Mouse (Mus musculus): ENCODE data around the gene Spc24. TPM values are rescaled to one million over a fixed set of nuclear protein-coding genes. Genes with fewer than 3 reads are reported as not detected.

Spc24 gene
- polyA plus RNA-seq, 1 experiment from 2014 or later: 173 TPM

- Histone ChIP-seq H3K4me3 (ENCODE audit: low read depth, low read length) (no peak overlapping the region), H3K9ac (no peak overlapping the region), H3K27me3 (ENCODE audit: insufficient read depth, low read length) (no peaks in the 10 kb centered on the region), H3K27ac (ENCODE audit: low read depth) (no peak overlapping the region), H3K4me1 (ENCODE audit: insufficient read depth) (no peaks in the 10 kb centered on the region), H3K36me3 (ENCODE audit: insufficient read depth) (no peaks in the 10 kb centered on the region), H3K9me3 (ENCODE audit: low read depth, low read length) (no peaks in the 10 kb centered on the region), H3K4me2 (no peak overlapping the region)
- no peak for TF ChIP-seq CTCF (IDR thresholded peaks at IDR 0.05; ENCODE audit: low read depth)
- ATAC-seq (ENCODE audit: insufficient read depth): peak; percentile 72
- DNase-seq: no peak
- WGBS: 59% methylated on average over 4 of the region's 4 CpGs
Measured at GRCm38 (mm10) chr9:21715298-21715697, 44.8 kb downstream of the Spc24 start.

- H3K4me3 ChIP-seq (ENCODE audit: low read depth, low read length): no peak overlapping the region
- 90% methylated on average over 3 of the region's 3 CpGs for WGBS
- H3K27me3 ChIP-seq (ENCODE audit: insufficient read depth, low read length): no peaks in the 10 kb centered on the region
- H3K27ac ChIP-seq (ENCODE audit: low read depth): no peak overlapping the region
- no peak overlapping the region for H3K9ac ChIP-seq
- TF ChIP-seq CTCF (IDR thresholded peaks at IDR 0.05; ENCODE audit: low read depth): no peak
- H3K4me1 ChIP-seq (ENCODE audit: insufficient read depth): no peaks in the 10 kb centered on the region
- no peak overlapping the region for H3K4me2 ChIP-seq
- DNase-seq: no peak
- peaks cover 36% of the 10 kb centered on the region for H3K36me3 ChIP-seq (ENCODE audit: insufficient read depth)
- no peaks in the 10 kb centered on the region for H3K9me3 ChIP-seq (ENCODE audit: low read depth, low read length)
- ATAC-seq (ENCODE audit: insufficient read depth): no peak
Measured at GRCm38 (mm10) chr9:21709340-21709739, 50.8 kb downstream of the Spc24 start.

GRCm38 (mm10) chr9:21706586-21707265 is 53.4 kb downstream of the Spc24 start:
- Histone ChIP-seq H3K27ac (ENCODE audit: low read depth) (no peak overlapping the region), H3K4me3 (ENCODE audit: low read depth, low read length) (no peak overlapping the region), H3K27me3 (ENCODE audit: insufficient read depth, low read length) (no peaks in the 10 kb centered on the region), H3K9me3 (ENCODE audit: low read depth, low read length) (no peaks in the 10 kb centered on the region), H3K36me3 (ENCODE audit: insufficient read depth) (peaks cover 62% of the 10 kb centered on the region), H3K9ac (no peak overlapping the region), H3K4me1 (ENCODE audit: insufficient read depth) (no peaks in the 10 kb centered on the region), H3K4me2 (no peak overlapping the region)
- DNase-seq: no peak
- 88% methylated on average over 8 of the region's 8 CpGs for WGBS
- TF ChIP-seq CTCF (IDR thresholded peaks at IDR 0.05; ENCODE audit: low read depth): no peak
- no peak for ATAC-seq (ENCODE audit: insufficient read depth)

- DNase-seq (no peak), ATAC-seq (ENCODE audit: insufficient read depth) (no peak)
- Histone ChIP-seq H3K4me3 (ENCODE audit: low read depth, low read length) (no peak overlapping the region), H3K4me1 (ENCODE audit: insufficient read depth) (no peaks in the 10 kb centered on the region), H3K9me3 (ENCODE audit: low read depth, low read length) (no peaks in the 10 kb centered on the region), H3K27ac (ENCODE audit: low read depth) (no peak overlapping the region), H3K27me3 (ENCODE audit: insufficient read depth, low read length) (no peaks in the 10 kb centered on the region), H3K4me2 (no peak overlapping the region), H3K9ac (no peak overlapping the region), H3K36me3 (ENCODE audit: insufficient read depth) (peaks cover 68% of the 10 kb centered on the region)
- no peak for TF ChIP-seq CTCF (IDR thresholded peaks at IDR 0.05; ENCODE audit: low read depth)
- 73% methylated on average over 4 of the region's 4 CpGs for WGBS
Measured at GRCm38 (mm10) chr9:21706085-21706484, 54.0 kb downstream of the Spc24 start.

Small RNAs within 50 kb of the gene (microRNA-seq; reads per million reads assigned to microRNA genes)
- gene Mir7083 (ENCODE audit: borderline number of aligned reads): 9.3 reads per million, percentile 24 among the genes with 10 or more reads in this experiment

Other genes starting within 250 kb of the Spc24 start
- 3.0 and 3.8 TPM in 2 replicates for gene AB124611, start 234.1 kb downstream of the Spc24 start, polyA plus RNA-seq (2014; fragmentation: Nextera tagmentation; extraction: Ambion mirVana)
- gene Carm1, start 213.4 kb downstream of the Spc24 start, polyA plus RNA-seq (2014; fragmentation: Nextera tagmentation; extraction: Ambion mirVana): 69.4 and 76.5 TPM in 2 replicates
- gene Timm29, start 167.6 kb downstream of the Spc24 start, polyA plus RNA-seq (2014; fragmentation: Nextera tagmentation; extraction: Ambion mirVana): 35.6 and 36.3 TPM in 2 replicates
- gene Yipf2, start 167.5 kb downstream of the Spc24 start, polyA plus RNA-seq (2014; fragmentation: Nextera tagmentation; extraction: Ambion mirVana): 17.0 and 17.9 TPM in 2 replicates
- 106 and 114 TPM in 2 replicates for gene Smarca4, start 144.1 kb downstream of the Spc24 start, polyA plus RNA-seq (2014; fragmentation: Nextera tagmentation; extraction: Ambion mirVana)
- 24.2 and 24.4 TPM in 2 replicates for gene Ldlr, start 36.8 kb downstream of the Spc24 start, polyA plus RNA-seq (2014; fragmentation: Nextera tagmentation; extraction: Ambion mirVana)
- gene Kank2, start 38.4 kb upstream of the Spc24 start, polyA plus RNA-seq (2014; fragmentation: Nextera tagmentation; extraction: Ambion mirVana): 16.4 TPM in 2 replicates
- 1.3 and 1.9 TPM in 2 replicates for gene Angptl8, start 75.2 kb upstream of the Spc24 start, polyA plus RNA-seq (2014; fragmentation: Nextera tagmentation; extraction: Ambion mirVana)
- 52.3 and 60.9 TPM in 2 replicates for gene Dock6, start 92.3 kb upstream of the Spc24 start, polyA plus RNA-seq (2014; fragmentation: Nextera tagmentation; extraction: Ambion mirVana)
- 8.6 and 8.8 TPM in 2 replicates for gene Rab3d, start 157.9 kb upstream of the Spc24 start, polyA plus RNA-seq (2014; fragmentation: Nextera tagmentation; extraction: Ambion mirVana)
- 2.8 and 4.9 TPM in 2 replicates for gene Ccdc159, start 167.2 kb upstream of the Spc24 start, polyA plus RNA-seq (2014; fragmentation: Nextera tagmentation; extraction: Ambion mirVana)
- gene Tmem205, start 167.3 kb upstream of the Spc24 start, polyA plus RNA-seq (2014; fragmentation: Nextera tagmentation; extraction: Ambion mirVana): 39.5 and 40.1 TPM in 2 replicates
- 7.7 and 10.2 TPM in 2 replicates for gene Plppr2, start 176.7 kb upstream of the Spc24 start, polyA plus RNA-seq (2014; fragmentation: Nextera tagmentation; extraction: Ambion mirVana)
- gene Swsap1, start 195.5 kb upstream of the Spc24 start, polyA plus RNA-seq (2014; fragmentation: Nextera tagmentation; extraction: Ambion mirVana): 10.2 and 12.2 TPM in 2 replicates
- 5.3 and 6.4 TPM in 2 replicates for gene Epor, start 203.2 kb upstream of the Spc24 start, polyA plus RNA-seq (2014; fragmentation: Nextera tagmentation; extraction: Ambion mirVana)
- gene Rgl3, start 229.1 kb upstream of the Spc24 start, polyA plus RNA-seq (2014; fragmentation: Nextera tagmentation; extraction: Ambion mirVana): 3.8 and 5.5 TPM in 2 replicates
- gene Ccdc151, start 242.3 kb upstream of the Spc24 start, polyA plus RNA-seq (2014; fragmentation: Nextera tagmentation; extraction: Ambion mirVana): 1.4 and 1.5 TPM in 2 replicates
- 94.4 and 107 TPM in 2 replicates for gene Prkcsh, start 242.5 kb upstream of the Spc24 start, polyA plus RNA-seq (2014; fragmentation: Nextera tagmentation; extraction: Ambion mirVana)

All from lung, embryonic 14.5 days (tissue).